Mouse (Mus musculus) cerebellum, postnatal 10 days (tissue): ENCODE data around the gene Med24.
A peak's percentile ranks its signal among the peaks of the same experiment; 100 is the strongest.
"Not testable (repeated sequence)": the region's sequence is repeated elsewhere in the genome, so short reads cannot be mapped to it uniquely, and the experiment has no call there.

Experiments
- DNase-seq, 2 experiments: peaks; one replicate each; pipeline ENCODE4 v3.0.0; 2021; ENCODE audit warnings: mixed read lengths in 2 of 2

Gene Med24

GRCm38 (mm10) chr11:98688009-98688408 lies 41.2 kb downstream of the Med24 start:
- no peak for DNase-seq

DNA sequence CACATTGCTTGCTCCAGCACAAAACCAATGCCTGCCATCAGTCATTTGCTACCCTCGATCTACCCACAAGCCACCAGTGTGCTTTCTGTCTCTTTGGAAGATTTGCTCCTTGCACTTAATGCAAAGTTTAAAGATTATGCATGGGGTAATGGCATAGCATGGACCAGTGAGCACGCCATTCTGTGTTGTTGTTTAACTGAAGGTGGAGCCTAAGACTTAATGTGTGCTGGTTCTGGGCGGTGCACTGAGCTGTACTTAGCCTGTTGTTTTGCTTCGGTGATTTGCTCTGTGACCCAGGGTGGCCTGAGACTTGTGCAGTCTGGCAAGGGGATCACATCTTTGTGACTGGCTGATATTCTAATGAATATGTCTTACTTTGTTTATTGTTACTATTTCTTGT lies 42.3 kb downstream of the Med24 start:
- no peak for DNase-seq

DNA sequence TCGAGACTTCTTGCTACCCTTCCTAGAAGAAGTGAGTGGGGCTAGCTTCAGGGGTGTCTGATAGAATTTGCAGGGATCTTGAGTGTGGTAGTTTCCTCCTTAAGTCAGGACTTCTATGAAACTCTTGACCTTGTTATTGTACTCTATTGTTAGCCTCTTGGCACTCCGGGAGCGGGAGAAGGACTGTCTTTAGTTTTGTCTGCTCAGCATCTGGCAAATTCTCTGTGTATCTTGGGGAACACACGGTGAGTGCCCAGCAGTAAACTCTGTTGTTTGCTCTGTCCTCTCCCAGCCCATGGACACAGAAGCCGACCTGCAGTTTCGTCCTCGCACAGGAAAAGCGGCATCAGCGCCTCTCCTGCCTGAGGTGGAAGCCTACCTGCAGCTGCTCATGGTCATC lies 43.6 kb downstream of the Med24 start:
- no peak for DNase-seq

- DNase-seq = no peak
These were observed 46.4 kb downstream of the Med24 start for GRCm38 (mm10) chr11:98682811-98683210.

DNA sequence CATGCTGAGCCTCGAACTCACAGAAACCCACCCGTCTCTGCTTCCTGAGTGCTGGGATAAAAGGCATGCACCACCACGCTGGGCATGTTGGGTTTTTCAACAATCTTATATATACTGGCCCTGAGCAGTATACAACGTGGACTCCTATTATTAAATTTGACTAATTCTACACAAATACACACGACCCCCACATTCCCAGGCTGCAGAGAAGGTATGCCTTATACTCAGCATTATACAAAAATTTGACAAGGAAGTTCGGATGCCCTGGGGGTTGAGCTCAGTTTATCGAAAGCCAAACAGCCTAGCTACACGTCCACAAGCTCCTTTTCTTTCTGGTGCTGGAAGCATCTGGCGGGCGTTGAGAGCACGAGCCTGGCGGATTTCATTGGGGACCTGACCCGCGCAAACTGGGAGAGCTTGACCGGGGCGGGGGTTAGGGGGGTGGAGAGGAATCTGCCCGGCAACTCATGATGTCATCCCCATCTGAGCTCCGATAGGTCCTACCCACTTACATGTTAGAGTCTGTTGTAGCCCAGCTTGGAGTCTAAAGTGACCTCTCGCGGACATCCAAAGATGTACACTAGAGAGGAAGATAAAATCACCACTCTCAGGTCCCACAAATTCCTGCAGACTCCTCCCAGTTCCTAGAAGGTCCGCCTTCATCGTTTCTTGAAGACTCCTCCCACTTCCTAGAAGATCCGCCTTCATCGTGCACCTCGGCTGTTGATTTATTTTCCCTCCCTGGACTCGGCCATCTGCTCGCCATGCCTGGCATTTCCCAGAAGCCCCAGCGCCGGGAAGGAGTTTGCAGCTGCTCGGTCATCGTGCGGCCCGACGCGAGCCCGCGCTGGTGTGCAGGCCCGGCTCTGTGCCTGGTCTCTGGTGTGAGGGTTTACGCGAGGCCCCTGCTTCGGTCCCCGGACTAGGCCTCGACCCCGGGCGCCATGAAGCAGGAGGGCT lies 47.2 kb downstream of the Med24 start, which contains the start of gene Psmd3:
Gene Psmd3 (plus strand): TSS at position 769 of the 960 bp plus-strand sequence.
- peak; percentile 95 to 98 for DNase-seq

GRCm38 (mm10) chr11:98681186-98681585 lies 48.0 kb downstream of the Med24 start:
- no peak for DNase-seq

DNA sequence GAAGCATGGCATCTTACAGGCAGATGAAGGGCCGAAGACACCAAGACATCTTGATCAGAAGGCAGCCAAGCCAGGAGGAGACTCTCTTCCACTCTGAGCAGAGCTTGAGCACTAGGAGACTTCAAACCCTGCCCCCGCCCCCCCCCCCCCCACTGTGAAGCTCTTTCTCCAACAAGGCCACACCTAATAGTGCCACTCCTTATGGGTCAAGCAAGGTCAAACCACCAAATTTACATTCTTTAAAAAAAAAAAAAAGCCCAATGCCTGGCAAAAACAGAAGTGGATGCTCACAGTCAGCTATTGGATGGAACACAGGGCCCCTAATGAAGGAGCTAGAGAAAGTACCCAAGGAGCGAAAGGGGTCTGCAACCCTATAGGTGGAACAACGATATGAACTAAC lies 48.6 kb downstream of the Med24 start:
- DNase-seq = not testable (repeated sequence)

DNA sequence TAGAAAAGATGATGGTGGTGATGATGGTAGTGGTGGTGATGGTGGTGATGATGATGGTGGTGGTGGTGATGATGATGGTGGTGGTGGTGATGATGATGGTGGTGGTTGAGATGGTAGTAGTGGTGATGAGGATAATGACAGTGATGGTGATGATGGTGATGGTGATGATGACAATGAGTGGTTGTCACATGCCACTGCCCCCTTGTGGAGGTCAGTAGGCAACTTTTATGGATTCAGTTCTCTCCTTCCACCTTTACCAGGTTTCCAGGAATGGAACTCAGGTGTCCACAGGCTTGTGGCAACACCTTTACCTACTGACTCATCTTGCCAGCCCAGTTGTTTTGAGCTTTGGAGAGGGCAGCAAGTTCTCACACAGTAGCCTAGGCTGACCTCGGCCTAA lies 49.2 kb downstream of the Med24 start:
- DNase-seq = no peak

DNA sequence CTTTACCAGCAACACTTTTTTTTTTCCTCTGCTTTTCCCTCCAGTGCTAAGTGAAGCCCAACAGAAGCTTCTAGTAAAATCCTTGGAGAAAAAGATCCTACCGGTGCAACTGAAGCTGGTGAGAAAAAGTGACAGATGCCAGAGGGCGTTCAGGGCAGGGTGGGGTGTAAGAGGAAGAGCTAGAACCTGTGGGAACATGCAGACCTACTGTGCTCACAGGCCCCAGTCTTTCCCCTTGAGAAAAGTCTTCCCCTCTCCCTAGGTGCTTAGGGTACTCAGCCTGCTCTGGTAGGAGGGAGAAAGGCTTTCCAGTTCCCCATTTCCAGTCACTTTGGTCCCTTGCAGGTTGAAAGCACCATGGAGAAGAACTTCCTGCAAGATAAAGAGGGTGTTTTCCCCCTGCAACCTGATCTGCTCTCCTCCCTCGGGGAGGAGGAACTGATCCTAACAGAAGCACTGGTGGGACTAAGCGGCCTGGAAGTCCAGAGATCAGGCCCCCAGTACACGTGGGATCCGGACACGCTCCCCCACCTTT lies 53.3 kb downstream of the Med24 start:
- DNase-seq = no peak

DNA sequence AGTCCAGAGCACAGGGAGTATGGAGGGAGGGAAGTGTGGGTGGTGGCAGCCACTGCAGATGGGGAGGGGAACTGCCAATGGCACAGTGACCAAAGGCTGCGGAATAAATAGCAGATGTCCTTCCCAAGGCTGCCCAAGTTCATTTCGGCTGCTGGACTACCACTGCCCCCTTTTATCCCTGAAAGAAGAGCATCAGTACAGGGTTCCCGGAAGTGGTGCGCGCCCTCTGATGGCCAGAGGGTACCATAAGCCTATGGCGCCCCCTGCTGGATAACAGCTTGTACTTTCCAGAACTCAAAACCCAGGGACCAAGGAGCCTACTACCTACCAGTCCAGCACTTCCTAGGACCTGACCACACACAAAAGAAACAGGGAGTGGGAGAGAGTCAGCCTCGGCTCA lies 56.1 kb downstream of the Med24 start:
- DNase-seq = peak; percentile 74 to 75

DNA sequence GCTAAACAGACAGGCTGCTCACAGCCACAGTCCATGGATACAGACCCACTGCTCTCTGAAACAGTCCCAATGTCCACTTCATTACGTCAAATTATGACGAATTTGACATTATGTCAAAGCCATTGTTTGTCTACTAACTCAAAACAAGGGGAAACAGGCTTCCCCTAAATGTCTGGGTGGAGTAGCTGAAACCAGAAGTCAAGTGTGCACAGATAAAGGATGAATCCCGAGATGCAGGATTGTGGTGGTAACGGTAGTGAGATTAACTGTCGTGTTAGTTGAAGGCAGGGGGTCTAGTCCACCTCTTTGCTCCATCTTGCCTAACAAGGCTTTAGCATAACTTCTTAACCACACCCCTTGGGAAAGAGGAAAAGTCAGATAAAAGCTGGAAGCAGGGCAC lies 56.8 kb downstream of the Med24 start:
- DNase-seq = no peak

DNA sequence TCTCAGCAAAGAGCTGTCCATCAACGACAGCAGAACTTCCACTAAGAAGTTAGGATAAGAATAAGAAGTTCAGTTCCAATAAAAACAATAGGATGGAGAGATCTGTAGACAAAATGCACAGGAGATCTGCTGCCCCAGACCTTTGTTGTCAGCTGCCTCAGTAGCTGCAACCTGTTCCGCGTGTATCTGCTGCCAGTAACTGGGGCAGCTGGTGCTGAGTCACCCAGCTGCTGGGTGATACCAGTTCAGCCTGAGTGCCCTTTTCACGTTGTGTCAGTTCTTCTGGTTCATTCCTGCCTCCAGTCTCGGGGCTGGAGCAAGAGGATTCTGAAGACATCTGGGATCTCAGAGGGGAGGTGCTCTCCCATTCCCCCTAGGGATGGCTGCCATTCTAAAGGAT lies 57.4 kb downstream of the Med24 start:
- DNase-seq = no peak

- no peak for DNase-seq
These were observed 57.9 kb downstream of the Med24 start for GRCm38 (mm10) chr11:98671284-98671815.

GRCm38 (mm10) chr11:98668984-98669383 lies 60.3 kb downstream of the Med24 start:
- DNase-seq = no peak

GRCm38 (mm10) chr11:98664091-98664490 lies 65.1 kb downstream of the Med24 start, which contains the start of gene Gsdma:
Gene Gsdma, plus strand, starts transcription at chr11:98664351.
- no peak for DNase-seq

DNA sequence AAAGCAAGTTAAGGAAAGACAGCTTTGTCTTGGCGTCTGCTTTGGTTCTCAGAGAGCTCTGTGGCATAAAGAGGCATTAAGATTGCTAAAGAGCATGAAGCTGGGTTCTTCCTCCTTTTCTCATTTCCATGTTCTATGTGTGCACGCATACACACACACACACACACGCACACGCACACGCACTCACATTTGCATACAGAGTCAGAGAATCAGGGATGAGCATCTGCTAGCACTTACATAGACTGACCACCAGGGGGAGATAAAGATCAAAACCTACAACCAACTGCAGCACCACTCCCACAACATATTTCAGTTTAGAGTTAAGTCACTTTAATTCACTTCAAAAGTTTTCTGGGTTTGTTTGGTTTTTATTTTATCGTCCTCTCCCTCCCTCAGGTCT lies 68.7 kb downstream of the Med24 start:
- peak; percentile 57 to 81 for DNase-seq

GRCm38 (mm10) chr11:98655076-98655475 lies 74.2 kb downstream of the Med24 start:
- peak; percentile 66 to 76 for DNase-seq
